Mouse (Mus musculus): ENCODE data around the gene Gm6205.
"Not testable (repeated sequence)": the region's sequence is repeated elsewhere in the genome, so short reads cannot be mapped to it uniquely, and the experiment has no call there.

The Gm6205 gene

GRCm38 (mm10) chr5:94648082-94648481 lies at the start of gene Gm6205:
TSS of gene Gm6205 (plus strand) at chr5:94648382.
- DNase-seq (ENCODE audit: low spot score), result not testable (repeated sequence)

GRCm38 (mm10) chr5:94616242-94616641 lies 31.9 kb upstream of the Gm6205 start, which contains the start of gene Gm3147:
TSS of gene Gm3147 (minus strand) at chr5:94616342.
- not testable (repeated sequence) for DNase-seq (ENCODE audit: low spot score)

DNA sequence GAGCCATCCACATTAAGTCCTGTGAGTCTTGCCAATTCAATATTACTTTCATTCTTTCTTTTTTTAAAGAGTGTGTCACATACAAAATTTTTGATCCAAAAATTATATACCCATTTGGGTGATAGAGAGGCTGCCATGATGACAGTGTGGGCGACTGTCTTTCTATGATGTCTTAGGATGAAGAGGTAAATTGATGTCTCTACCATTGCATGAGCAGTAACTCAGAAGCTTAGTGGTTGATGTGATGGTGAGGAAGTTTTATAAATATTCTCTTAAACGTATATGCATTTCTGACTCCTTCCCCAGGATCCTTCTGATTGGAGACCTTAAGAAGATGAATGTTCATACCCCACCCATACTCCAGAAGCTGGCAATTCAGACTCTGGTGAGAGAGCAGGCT lies 24.5 kb upstream of the Gm6205 start, which contains the start of gene Gm6509:
Gene Gm6509 (plus strand): TSS at position 301 of the 400 bp plus-strand sequence.
- DNase-seq (ENCODE audit: low spot score), result not testable (repeated sequence)

Measured in MN1 (cell line).